In the genomic region with DNA sequence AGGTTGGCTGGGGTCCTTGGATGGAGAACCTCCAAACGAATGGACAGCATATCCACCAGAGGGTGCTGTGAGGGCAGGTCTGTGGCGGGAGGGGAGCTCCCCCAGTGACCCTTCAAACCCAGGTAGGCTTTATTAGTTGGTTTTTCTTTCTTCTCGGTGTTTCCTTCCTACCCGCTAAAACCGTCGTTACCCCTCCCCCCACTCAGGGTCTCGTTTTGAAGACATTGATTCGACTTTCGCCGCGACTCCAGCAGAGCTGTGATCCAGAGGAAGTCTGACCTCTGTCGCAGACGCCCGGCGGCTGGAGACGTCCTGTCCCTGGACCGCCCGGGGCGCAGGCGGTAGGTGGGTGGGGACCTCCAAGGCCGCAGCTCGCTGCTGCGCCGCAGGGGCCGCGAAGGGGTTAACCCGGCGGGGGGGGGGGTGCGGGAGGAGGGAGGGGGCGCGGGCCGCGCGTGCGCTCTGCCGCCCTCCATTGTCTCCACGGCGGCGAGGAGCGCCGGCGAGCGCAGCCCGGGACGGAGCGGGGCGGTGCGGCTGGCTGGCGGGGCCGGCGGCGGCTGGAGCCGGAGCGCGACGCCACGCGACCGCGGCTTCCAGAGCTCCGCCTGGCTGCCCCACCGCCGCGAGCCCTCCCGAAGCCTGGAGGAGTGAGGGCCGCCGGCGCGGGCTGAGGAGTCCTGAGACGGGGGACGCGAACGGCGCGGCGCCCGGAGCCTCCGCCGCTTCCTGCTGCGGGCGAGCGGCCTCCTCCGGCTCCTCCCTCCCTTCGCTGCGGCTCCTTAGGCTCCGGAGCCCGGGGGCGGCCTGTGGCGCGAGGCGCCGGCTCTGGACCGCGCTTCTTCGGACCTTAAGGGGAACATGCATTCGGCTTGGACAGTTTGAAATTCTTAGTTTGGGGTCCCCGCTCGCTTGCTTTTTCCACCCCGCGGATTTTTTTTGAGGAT, we compare ENCODE assay signal across 1 mouse cellular context.
TF ChIP-seq lines count a peak whose summit lies in the region.

Gene Znrf1, plus strand, starts transcription at position 67 of the 947 bp plus-strand sequence.

TF ChIP-seq in MEL, 35 proteins besides CTCF, POLR2A, EP300 and RAD21 (continued from another document):
- no peak for TF ChIP-seq MEF2A (IDR thresholded peaks at IDR 0.05; ENCODE audit: extremely low read depth, insufficient replicate concordance, low read depth, low read length, poor library complexity, severe bottlenecking)
- TF ChIP-seq ZMIZ1 (IDR thresholded peaks at IDR 0.05; ENCODE audit: low read depth, low read length), result no peak
- TF ChIP-seq CHD2 (IDR thresholded peaks at IDR 0.05; ENCODE audit: low read length), result no peak
- 0 out of 2 replicates have a peak, but pooled peaks have one; percentile 15 for TF ChIP-seq TBP (IDR thresholded peaks at IDR 0.05; ENCODE audit: low read depth, low read length)
- TF ChIP-seq E2F4 (IDR thresholded peaks at IDR 0.05; ENCODE audit: borderline replicate concordance, low read depth, low read length), result no peak
- TF ChIP-seq ZNF384 (IDR thresholded peaks at IDR 0.05; ENCODE audit: low read depth, low read length), result no peak
- peak; percentile 98 for TF ChIP-seq MAZ (IDR thresholded peaks at IDR 0.05; ENCODE audit: low read depth, low read length)
- TF ChIP-seq MAFK (IDR thresholded peaks at IDR 0.05; ENCODE audit: borderline replicate concordance, low read depth, low read length), result no peak
- no peak for TF ChIP-seq USF2 (IDR thresholded peaks at IDR 0.05; ENCODE audit: borderline replicate concordance in 1 of 2, insufficient read depth in 1 of 2, low read depth in 1 of 2, low read length in 2 of 2)
